Mouse (Mus musculus): ENCODE results near the gene Dll1. TPM values are rescaled to one million over a fixed set of nuclear protein-coding genes. Genes with fewer than 3 reads are reported as not detected.

Gene Dll1
- polyA plus RNA-seq, 1 experiment from 2014 or later = 9.6 TPM

DNA sequence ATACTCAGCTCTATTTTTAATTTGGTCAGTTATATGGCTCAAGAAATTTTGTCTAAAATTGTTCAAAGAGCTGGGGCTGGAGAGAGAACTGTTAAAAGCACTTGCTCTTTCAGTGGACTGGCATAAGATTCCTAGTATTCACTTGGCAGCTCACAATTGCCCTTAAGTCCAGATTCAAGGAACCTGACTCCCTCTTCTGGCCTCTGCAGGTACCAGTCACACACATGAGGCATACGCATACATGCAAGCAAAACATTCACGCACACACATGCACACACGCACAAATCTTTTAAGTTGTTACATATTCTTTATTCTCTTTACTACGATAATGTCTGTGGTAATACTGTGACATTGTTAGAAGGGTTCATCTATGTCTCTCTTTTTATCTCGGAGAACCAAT lies 6.7 kb upstream of the Dll1 start:
- H3K4me3 ChIP-seq (ENCODE audit: low read depth, low read length) = no peak overlapping the region
- no peak overlapping the region for H3K27ac ChIP-seq (replicated peaks; ENCODE audit: low read depth, low read length)
- H3K27me3 ChIP-seq (ENCODE audit: control insufficient read depth, insufficient read depth, low read length) = peaks cover 32% of the 10 kb centered on the region
- 95% methylated on average over 5 of the region's 5 CpGs for WGBS
- no peak overlapping the region for H3K4me2 ChIP-seq (ENCODE audit: low read depth, low read length)
- H3K9me3 ChIP-seq (replicated peaks; ENCODE audit: control insufficient read depth, low read length) = no peaks in the 10 kb centered on the region
- ATAC-seq (replicated peaks; ENCODE audit: insufficient number of reproducible peaks, low FRiP score, low TSS enrichment, low read depth) (no peak), DNase-seq (ENCODE audit: low spot score) (no peak)
- no peaks in the 10 kb centered on the region for H3K36me3 ChIP-seq (replicated peaks; ENCODE audit: control insufficient read depth, insufficient read depth, low read depth, low read length)
- no peak overlapping the region for H3K9ac ChIP-seq (replicated peaks; ENCODE audit: low read length)
- no peaks in the 10 kb centered on the region for H3K4me1 ChIP-seq (ENCODE audit: control insufficient read depth, insufficient read depth, low read length)

GRCm38 (mm10) chr17:15381869-15382660 lies 5.4 kb upstream of the Dll1 start:
- no peaks in the 10 kb centered on the region for H3K4me1 ChIP-seq (ENCODE audit: control insufficient read depth, insufficient read depth, low read length)
- no peak overlapping the region for H3K27ac ChIP-seq (replicated peaks; ENCODE audit: low read depth, low read length)
- peaks cover 36% of the 10 kb centered on the region for H3K27me3 ChIP-seq (ENCODE audit: control insufficient read depth, insufficient read depth, low read length)
- no peaks in the 10 kb centered on the region for H3K9me3 ChIP-seq (replicated peaks; ENCODE audit: control insufficient read depth, low read length)
- no peak overlapping the region for H3K4me2 ChIP-seq (ENCODE audit: low read depth, low read length)
- H3K36me3 ChIP-seq (replicated peaks; ENCODE audit: control insufficient read depth, insufficient read depth, low read depth, low read length) = no peaks in the 10 kb centered on the region
- H3K9ac ChIP-seq (replicated peaks; ENCODE audit: low read length) = no peak overlapping the region
- ATAC-seq (replicated peaks; ENCODE audit: insufficient number of reproducible peaks, low FRiP score, low TSS enrichment, low read depth) = no peak
- no peak overlapping the region for H3K4me3 ChIP-seq (ENCODE audit: low read depth, low read length)
- DNase-seq (ENCODE audit: low spot score) = no peak
- 34% methylated on average over 7 of the region's 7 CpGs for WGBS

DNA sequence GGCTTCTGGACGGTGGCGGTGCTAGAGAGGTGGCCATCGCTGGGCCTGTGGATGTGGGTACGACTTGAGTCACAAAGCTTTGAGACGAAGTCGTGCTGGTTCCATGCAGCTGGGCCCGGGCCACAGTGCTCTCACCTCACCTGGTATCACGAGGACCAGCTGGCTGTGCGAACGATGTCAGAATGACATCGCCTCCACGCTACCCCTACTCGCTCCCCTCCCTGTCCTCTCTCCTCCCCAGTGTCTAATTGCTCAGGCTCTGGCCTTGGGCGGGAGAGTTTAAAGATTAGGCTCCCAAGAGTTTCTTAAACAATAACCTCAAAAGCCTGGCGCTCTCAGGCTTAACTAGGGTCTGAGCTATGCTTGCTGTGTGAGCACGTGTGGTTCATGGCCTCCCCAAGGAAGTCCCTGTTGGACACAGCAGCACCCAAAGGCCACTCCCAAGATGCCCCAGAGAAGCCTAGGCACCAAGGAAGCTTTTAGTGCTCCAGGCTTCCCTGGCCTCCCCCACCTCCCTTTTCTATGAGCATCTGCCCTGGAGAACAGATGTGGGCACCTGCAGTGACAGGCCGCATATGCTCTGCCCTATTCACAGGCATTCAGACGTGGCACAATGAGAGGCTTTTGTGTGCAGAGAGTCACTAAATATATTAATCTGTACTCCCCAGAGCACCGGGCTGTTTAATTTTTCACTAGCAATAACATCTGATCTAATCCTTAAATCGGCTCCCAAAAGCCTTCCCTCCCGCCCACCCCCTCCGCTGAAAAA lies 4.6 kb upstream of the Dll1 start:
- peak; percentile 31; the same call in 1 of the 2 replicates for ATAC-seq (replicated peaks; ENCODE audit: insufficient number of reproducible peaks, low FRiP score, low TSS enrichment, low read depth)
- Histone ChIP-seq H3K36me3 (replicated peaks; ENCODE audit: control insufficient read depth, insufficient read depth, low read depth, low read length) (no peaks in the 10 kb centered on the region), H3K9me3 (replicated peaks; ENCODE audit: control insufficient read depth, low read length) (no peaks in the 10 kb centered on the region), H3K9ac (replicated peaks; ENCODE audit: low read length) (peak overlapping the region; percentile 1), H3K4me3 (ENCODE audit: low read depth, low read length) (peak overlapping the region; percentile 24), H3K4me1 (ENCODE audit: control insufficient read depth, insufficient read depth, low read length) (no peaks in the 10 kb centered on the region), H3K27me3 (ENCODE audit: control insufficient read depth, insufficient read depth, low read length) (peaks cover 41% of the 10 kb centered on the region), H3K27ac (replicated peaks; ENCODE audit: low read depth, low read length) (no peak overlapping the region; the same call in 1 of the 2 replicates), H3K4me2 (ENCODE audit: low read depth, low read length) (peak overlapping the region; percentile 62)
- DNase-seq (ENCODE audit: low spot score) = peak; percentile 43
- WGBS = 2% methylated on average over 22 of the region's 22 CpGs

- Histone ChIP-seq H3K4me2 (ENCODE audit: low read depth, low read length) (peak overlapping the region; percentile 62), H3K27me3 (ENCODE audit: control insufficient read depth, insufficient read depth, low read length) (peaks cover 46% of the 10 kb centered on the region), H3K36me3 (replicated peaks; ENCODE audit: control insufficient read depth, insufficient read depth, low read depth, low read length) (no peaks in the 10 kb centered on the region), H3K4me3 (ENCODE audit: low read depth, low read length) (peak overlapping the region; percentile 24), H3K27ac (replicated peaks; ENCODE audit: low read depth, low read length) (no peak overlapping the region), H3K9me3 (replicated peaks; ENCODE audit: control insufficient read depth, low read length) (no peaks in the 10 kb centered on the region), H3K9ac (replicated peaks; ENCODE audit: low read length) (peak overlapping the region; percentile 1), H3K4me1 (ENCODE audit: control insufficient read depth, insufficient read depth, low read length) (no peaks in the 10 kb centered on the region)
- 0% methylated on average over 27 of the region's 27 CpGs for WGBS
- DNase-seq (ENCODE audit: low spot score) (peak; percentile 65), ATAC-seq (replicated peaks; ENCODE audit: insufficient number of reproducible peaks, low FRiP score, low TSS enrichment, low read depth) (peak; percentile 53; the same call in 1 of the 2 replicates)
Observed at GRCm38 (mm10) chr17:15380641-15381051, 4.0 kb upstream of the Dll1 start.

DNA sequence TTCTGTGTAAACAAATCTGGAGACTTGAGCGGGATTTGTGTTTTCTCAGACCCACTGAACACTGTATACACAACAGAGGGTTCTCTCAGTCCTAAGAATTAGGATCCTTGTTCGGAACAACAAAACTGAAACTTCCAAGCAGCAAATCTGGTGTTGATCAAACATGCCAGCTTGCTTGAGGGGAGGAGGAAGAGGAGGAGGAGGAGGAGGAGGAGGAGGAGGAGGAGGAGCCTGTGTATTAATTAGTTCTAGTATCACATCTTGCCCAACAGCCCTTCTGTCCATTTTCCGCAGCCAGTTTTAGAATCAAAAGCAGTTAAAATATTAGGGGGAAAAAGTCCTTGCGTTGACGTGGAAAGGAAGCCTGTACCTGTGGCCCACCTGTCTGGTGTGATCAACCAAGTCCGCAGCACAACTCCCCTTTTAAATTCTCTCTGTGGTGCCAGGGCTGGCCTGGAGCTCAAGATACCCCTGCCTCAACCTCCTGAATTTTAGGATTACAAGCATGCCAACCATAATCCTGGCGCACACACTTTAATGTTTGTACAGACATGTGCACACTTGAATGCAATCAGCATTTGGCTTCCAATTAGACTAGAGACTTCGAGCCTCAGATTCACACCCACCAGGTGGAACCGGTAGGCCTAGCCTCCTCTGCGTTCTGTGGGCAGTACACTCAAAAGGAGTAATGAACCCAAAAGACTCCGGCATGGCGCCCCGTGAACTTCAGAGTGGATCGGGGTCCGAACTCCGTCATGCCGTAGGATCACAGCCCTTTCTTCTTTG lies 3.3 kb upstream of the Dll1 start:
- no peaks in the 10 kb centered on the region for H3K36me3 ChIP-seq (replicated peaks; ENCODE audit: control insufficient read depth, insufficient read depth, low read depth, low read length)
- peaks cover 50% of the 10 kb centered on the region for H3K27me3 ChIP-seq (ENCODE audit: control insufficient read depth, insufficient read depth, low read length)
- no peak for ATAC-seq (replicated peaks; ENCODE audit: insufficient number of reproducible peaks, low FRiP score, low TSS enrichment, low read depth)
- WGBS = 5% methylated on average over 17 of the region's 17 CpGs
- H3K9me3 ChIP-seq (replicated peaks; ENCODE audit: control insufficient read depth, low read length) = no peaks in the 10 kb centered on the region
- peak; percentile 24 for DNase-seq (ENCODE audit: low spot score)
- H3K9ac ChIP-seq (replicated peaks; ENCODE audit: low read length) = no peak overlapping the region
- H3K27ac ChIP-seq (replicated peaks; ENCODE audit: low read depth, low read length) = no peak overlapping the region
- no peaks in the 10 kb centered on the region; the same call in 1 of the 2 replicates for H3K4me1 ChIP-seq (ENCODE audit: control insufficient read depth, insufficient read depth, low read length)
- peak overlapping the region; percentile 24 for H3K4me3 ChIP-seq (ENCODE audit: low read depth, low read length)
- H3K4me2 ChIP-seq (ENCODE audit: low read depth, low read length) = peak overlapping the region; percentile 62

GRCm38 (mm10) chr17:15378413-15379109 lies 1.9 kb upstream of the Dll1 start:
- ATAC-seq (replicated peaks; ENCODE audit: insufficient number of reproducible peaks, low FRiP score, low TSS enrichment, low read depth) (no peak), DNase-seq (ENCODE audit: low spot score) (peak; percentile 19)
- no peaks in the 10 kb centered on the region for H3K36me3 ChIP-seq (replicated peaks; ENCODE audit: control insufficient read depth, insufficient read depth, low read depth, low read length)
- WGBS = 7% methylated on average over 15 of the region's 15 CpGs
- no peak overlapping the region for H3K4me3 ChIP-seq (ENCODE audit: low read depth, low read length)
- no peak overlapping the region for H3K27ac ChIP-seq (replicated peaks; ENCODE audit: low read depth, low read length)
- no peaks in the 10 kb centered on the region for H3K9me3 ChIP-seq (replicated peaks; ENCODE audit: control insufficient read depth, low read length)
- no peaks in the 10 kb centered on the region; the same call in 1 of the 2 replicates for H3K4me1 ChIP-seq (ENCODE audit: control insufficient read depth, insufficient read depth, low read length)
- no peak overlapping the region for H3K4me2 ChIP-seq (ENCODE audit: low read depth, low read length)
- no peak overlapping the region for H3K9ac ChIP-seq (replicated peaks; ENCODE audit: low read length)
- H3K27me3 ChIP-seq (ENCODE audit: control insufficient read depth, insufficient read depth, low read length) = peaks cover 63% of the 10 kb centered on the region

DNA sequence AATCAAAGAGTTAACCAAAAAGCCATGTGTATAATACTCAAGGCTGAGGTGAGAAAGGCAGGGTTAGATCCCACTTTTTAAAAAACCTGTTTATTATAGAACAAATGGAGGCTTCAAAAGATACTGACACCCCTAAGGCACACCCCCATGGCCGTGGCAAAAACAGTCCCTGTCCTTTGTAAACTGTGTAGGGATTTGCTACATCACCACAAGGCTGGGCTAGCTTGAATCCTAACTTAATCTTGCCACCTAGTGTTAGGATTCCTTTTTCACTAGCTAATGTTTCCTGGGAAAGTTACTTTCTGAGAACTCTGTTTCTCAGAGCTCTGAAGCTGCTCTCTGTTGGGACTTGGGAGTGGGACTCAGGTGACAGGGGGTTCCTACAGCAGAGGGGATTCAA lies 1.2 kb upstream of the Dll1 start:
- Histone ChIP-seq H3K9me3 (replicated peaks; ENCODE audit: control insufficient read depth, low read length) (no peaks in the 10 kb centered on the region), H3K27me3 (ENCODE audit: control insufficient read depth, insufficient read depth, low read length) (peaks cover 68% of the 10 kb centered on the region), H3K9ac (replicated peaks; ENCODE audit: low read length) (no peak overlapping the region), H3K4me3 (ENCODE audit: low read depth, low read length) (no peak overlapping the region), H3K27ac (replicated peaks; ENCODE audit: low read depth, low read length) (no peak overlapping the region), H3K36me3 (replicated peaks; ENCODE audit: control insufficient read depth, insufficient read depth, low read depth, low read length) (no peaks in the 10 kb centered on the region), H3K4me1 (ENCODE audit: control insufficient read depth, insufficient read depth, low read length) (no peaks in the 10 kb centered on the region; the same call in 1 of the 2 replicates), H3K4me2 (ENCODE audit: low read depth, low read length) (no peak overlapping the region)
- ATAC-seq (replicated peaks; ENCODE audit: insufficient number of reproducible peaks, low FRiP score, low TSS enrichment, low read depth) (no peak), DNase-seq (ENCODE audit: low spot score) (peak; percentile 69)
- WGBS = 0% methylated on average over 1 of the region's 1 CpGs

Data from embryonic facial prominence, embryonic 11.5 days (tissue).